ENCODE assay signal across 17 mouse cellular contexts in genomic region chr6:88483913-88484312, GRCm38 (mm10). TPM values are rescaled to one million over a fixed set of nuclear protein-coding genes. Genes with fewer than 3 reads are reported as not detected.
A peak's percentile ranks its signal among the peaks of the same experiment; 100 is the strongest.
DNase-seq lines count a peak whose midpoint lies in the region; TF ChIP-seq lines count a peak whose summit lies in the region.
"Had no signal": no experiment of that assay in that cellular context is flagged by ENCODE, and none has a peak within 500 bp of the region (broad histone marks: within the 10 kb centered on the region; RNA-seq: fewer than 3 reads in every experiment).

No protein-coding gene starts in this region.

- no peaks in the 10 kb centered on the region for H3K27me3 ChIP-seq in E14TG2a.4 (ENCODE audit: insufficient read depth, low read length)
- H3K27me3 ChIP-seq: forebrain, embryonic 13.5 days; heart, embryonic 12.5 days; heart, embryonic 15.5 days; hindbrain, embryonic 13.5 days; intestine, embryonic 15.5 days had no signal

- H3K4me3 ChIP-seq in E14TG2a.4 (replicated peaks; ENCODE audit: low read length), result peak overlapping the region; percentile 35; the same call in 1 of the 2 replicates
- H3K4me3 ChIP-seq: forebrain, embryonic 10.5 days; forebrain, embryonic 13.5 days; heart, embryonic 12.5 days; heart, embryonic 15.5 days; hindbrain, embryonic 10.5 days; hindbrain, embryonic 13.5 days; intestine, embryonic 15.5 days had no signal

- H3K36me3 ChIP-seq in E14TG2a.4 (ENCODE audit: insufficient read depth, low read length), result peaks cover 99% of the 10 kb centered on the region

- TF ChIP-seq CTCF in E14TG2a.4 (conservative IDR thresholded peaks at IDR 0.05; ENCODE audit: low read length), result no peak

- peaks cover 95% of the 10 kb centered on the region for H3K4me1 ChIP-seq in E14TG2a.4 (replicated peaks; ENCODE audit: low read depth, low read length)
- H3K4me1 ChIP-seq: forebrain, embryonic 10.5 days; hindbrain, embryonic 10.5 days; hindbrain, embryonic 13.5 days; intestine, embryonic 15.5 days had no signal

- H3K9me3 ChIP-seq in E14TG2a.4 (ENCODE audit: low read length), result no peaks in the 10 kb centered on the region
- H3K9me3 ChIP-seq: forebrain, embryonic 10.5 days; forebrain, embryonic 13.5 days; heart, embryonic 12.5 days; heart, embryonic 15.5 days; hindbrain, embryonic 10.5 days; hindbrain, embryonic 13.5 days; intestine, embryonic 15.5 days had no signal

- DNase-seq in cerebellum, adult 11-12 months, result peak; percentile 61
- no peak for DNase-seq in cerebellum, adult 8-10 months
- peak; percentile 23 for DNase-seq in lung, postnatal 14 days
- DNase-seq in lung, postnatal 25 days (ENCODE audit: low spot score), result no peak
- peak; percentile 79 for DNase-seq in testis, postnatal 14 days (ENCODE audit: low spot score)
- DNase-seq in adrenal gland, postnatal 36 days, result no peak
- DNase-seq: embryo, embryonic 11 days; gastrocnemius, postnatal 10 days; gastrocnemius, postnatal 36 days had no signal

RNA-seq across cellular contexts. Expression of gene Ruvbl1, which starts 18.7 kb away (rescaled TPM):
- 10 to 100 TPM; 32.4 to 35.2 TPM for total RNA-seq in adrenal gland, postnatal 36 days (2021)

RNA-seq across cellular contexts. Expression of gene Sec61a1, which starts 34.8 kb away (rescaled TPM):
- 100 to 1,000 TPM; 214 to 229 TPM for total RNA-seq in adrenal gland, postnatal 36 days (2021)

RNA-seq across cellular contexts. Expression of gene Eefsec, which starts 37.6 kb away (rescaled TPM):
- 10 to 100 TPM; 13.1 to 19.4 TPM for total RNA-seq in adrenal gland, postnatal 36 days (2021)

Comparison
In these comparisons a context has a peak if more than half of its experiments do, and no peak if none do; other contexts are left out.
1. DNase-seq: peak in cerebellum, adult 11-12 months (single experiment), lung, postnatal 14 days (single experiment) and testis, postnatal 14 days (single experiment); none in cerebellum, adult 8-10 months (single experiment), lung, postnatal 25 days (single experiment) and adrenal gland, postnatal 36 days (0 of 2).